Mouse (Mus musculus) T-helper 1 cell (primary cell): ENCODE results near the gene Gfi1b.

ENCODE experiments used
- in situ Hi-C: fragments of 300-600 bp; cut with MboI, MseI; formaldehyde crosslinking; loops from one replicate; pipeline ENCODE4 v1.15.1; 2025; ENCODE audit warnings: high pct_unique_total_duplicates

The Gfi1b gene

DNA sequence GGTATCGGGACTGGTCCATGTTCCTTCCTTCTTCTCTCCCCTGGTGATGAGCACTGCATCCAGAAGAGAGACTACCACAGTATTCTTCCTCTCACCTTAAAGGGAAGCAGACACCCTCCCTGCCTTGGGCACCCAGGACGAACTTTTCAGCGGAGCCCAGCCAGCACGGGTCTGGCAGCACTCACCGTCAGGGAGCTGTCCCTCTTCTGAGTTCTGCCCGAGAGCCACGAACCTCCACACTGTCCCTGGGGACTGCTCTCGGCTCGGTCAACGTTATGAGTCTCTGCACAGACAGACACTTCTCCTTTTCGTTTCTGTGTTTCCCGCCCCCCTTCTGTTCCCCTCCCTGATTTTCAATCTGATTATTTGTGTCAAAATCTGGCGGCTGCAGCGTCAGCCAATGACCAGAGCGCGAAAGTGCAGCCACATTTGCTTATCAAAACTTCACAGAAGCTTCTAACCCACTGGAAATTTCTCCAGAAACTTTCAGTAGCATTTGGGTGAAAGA, at the start of gene Gfi1b:
Gfi1b (minus strand) TSS at position 319 of the 508 bp plus-strand sequence.
- in situ Hi-C loops, result no loop called here

DNA sequence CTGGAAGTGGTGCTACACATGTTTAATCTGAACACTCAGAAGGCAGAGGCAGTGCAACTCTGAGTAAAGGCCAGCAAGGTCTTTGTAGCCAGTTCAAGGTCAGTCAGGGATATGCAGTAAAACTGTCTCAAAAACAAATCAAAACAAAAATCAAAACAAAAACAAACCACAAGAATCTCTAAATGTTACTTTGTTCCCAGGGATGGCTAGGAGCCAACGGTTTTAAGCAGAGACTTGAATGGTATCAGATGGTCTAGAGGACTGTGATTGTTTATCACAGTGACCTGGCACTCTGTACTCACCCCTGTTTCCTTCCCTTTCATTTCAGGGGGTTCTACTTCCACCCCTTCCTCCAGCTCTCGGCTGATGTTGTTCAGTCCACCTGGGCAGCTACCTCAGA, 49.7 kb upstream of the Gfi1b start:
- in situ Hi-C loops, result no loop called here

- in situ Hi-C loops, result no loop called here
Observed at GRCm38 (mm10) chr2:28665818-28666217, 44.0 kb upstream of the Gfi1b start.

DNA sequence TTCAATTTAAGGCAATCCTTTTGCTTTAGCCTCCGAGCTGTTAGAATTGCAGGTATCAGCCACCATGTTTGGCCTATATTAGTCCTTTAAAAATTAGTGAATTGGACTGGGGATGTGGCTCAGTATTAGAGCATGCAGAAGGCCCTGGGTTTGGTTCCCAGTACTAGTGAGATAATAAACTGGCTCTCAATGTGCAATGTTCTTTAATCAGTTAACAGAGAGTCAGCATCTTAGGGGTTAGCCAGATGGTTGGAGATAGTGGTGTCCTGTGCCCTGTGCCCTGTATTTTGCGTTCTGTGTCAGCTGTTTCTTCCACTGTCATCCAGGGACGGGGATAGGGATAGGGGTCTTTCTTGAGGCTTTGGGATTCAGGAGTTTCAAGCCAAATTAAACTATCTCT, 41.1 kb upstream of the Gfi1b start:
- in situ Hi-C loops, result no loop called here

DNA sequence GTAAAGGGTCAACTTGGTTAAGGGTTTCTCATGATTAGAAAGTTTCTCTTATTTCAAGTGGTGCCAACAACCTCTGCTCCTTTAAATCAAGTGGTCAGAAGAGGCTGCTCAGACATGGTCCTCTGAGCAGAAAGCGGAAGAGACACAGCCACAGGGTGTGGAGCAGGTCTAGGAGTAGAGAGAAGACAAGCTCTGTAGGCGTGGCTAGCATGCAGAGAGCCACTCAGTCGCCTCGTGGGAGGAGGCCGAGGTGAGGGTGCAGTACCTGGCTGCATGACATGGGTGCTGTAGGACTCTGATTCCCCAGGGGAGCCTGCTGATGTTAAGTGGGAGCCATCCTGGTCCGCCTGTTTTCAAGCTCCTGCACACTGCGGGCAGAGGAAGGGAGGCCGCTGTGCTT, 34.4 kb upstream of the Gfi1b start:
- in situ Hi-C loops, result no loop called here

DNA sequence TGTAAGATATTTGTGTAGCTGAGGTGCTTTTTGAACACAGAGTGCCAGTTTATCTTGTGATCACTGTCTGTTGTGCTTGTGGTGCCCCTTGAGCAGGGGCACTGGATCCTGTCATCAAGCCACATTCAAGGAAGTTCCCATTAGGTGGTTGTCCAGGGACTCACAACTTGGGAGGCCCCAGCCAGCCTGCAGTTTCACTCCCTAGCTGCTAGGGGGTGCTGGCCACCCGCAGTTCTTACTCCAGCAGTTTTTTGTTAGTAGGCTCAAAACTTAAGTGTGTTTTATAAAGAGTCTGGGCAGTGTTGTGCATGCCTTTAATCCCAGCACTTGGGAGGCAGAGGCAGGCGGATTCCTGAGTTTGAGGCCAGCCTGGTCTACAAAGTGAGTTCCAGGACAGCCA, 32.5 kb upstream of the Gfi1b start:
- in situ Hi-C loops, result no loop called here

DNA sequence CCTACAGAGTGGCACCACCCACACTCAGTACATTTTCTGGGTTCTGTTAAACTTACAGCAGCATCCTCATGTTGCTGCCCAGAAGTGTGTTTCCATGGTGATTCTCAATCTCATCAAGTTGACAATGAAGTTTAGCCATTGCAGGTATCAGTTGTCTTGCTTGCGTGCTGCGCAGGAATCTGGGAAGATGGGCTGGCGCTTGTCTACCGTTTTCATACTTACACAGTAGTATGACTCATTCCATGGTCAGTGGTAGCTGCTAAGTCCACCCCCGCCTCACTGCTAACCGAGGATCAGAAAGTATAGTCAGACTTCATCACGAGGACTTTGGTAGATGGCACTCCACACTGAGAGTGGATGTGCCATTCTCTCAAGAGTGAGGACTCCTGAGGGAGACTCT, 31.6 kb upstream of the Gfi1b start:
- in situ Hi-C loops, result no loop called here

DNA sequence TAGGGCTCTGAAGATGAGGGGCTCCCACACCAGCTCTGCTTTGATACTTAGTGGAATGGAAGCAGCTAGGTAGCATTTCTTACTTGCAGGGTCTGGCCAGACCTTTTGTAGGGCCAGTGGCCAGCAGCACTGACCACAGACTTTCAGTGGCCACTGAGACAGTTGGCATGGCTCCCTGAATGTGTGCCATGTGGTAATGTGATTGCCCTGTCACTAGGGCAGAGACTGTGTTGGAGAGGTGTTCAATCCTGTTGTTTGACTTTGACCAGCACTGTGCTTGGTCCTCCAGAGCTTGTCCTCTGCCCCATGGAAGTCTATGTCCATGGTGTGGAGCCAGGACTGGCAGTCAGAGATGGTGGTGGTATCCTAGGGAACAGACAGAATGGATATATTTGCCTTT, 28.7 kb upstream of the Gfi1b start:
- in situ Hi-C loops, result no loop called here

DNA sequence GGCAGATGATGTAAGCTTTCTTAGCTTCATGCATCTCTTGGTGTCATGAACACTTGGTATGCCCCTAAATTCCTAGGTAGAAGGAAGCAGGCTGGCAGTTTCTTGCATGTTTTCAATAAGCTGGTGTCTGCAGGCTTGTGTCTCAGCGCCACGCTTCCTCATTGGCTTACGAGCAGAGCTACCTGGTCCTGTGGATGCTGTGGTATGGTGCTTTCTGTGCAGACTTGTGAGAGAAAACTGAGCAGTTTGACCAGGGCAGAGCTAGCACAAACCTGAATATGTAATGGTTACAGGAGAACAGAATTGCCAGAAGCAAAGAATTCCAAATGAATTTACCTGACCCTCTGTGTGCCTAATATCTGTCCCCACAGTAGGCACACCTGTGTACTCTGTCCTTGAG, 21.3 kb upstream of the Gfi1b start:
- in situ Hi-C loops, result no loop called here

DNA sequence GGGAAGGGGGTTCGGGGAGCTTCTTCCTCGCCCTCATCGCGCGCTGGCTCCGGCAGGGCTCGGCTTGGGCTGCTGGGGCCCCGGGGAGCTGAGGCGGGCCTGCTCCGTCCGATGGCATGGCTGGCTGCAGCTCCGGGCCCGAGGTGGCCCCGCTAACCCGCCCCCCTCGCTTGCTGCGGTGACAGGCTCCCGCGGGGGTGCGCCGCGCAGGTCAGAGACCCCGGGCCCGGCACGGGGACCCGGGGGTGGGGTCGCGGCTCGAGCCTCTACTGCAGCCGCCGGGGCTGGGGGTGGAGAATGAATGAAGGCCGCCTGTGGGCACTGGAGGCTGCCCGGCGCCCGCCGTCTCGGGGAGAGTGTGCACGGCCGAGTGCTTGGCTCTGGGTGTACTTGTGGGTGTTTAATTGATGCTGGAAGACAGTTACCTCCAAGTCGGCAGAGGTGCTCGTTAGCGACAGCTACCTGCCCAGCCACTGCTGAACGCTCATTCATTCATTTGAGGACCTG, 19.7 kb upstream of the Gfi1b start:
- in situ Hi-C loops, result no loop called here

GRCm38 (mm10) chr2:28640461-28641424, 19.0 kb upstream of the Gfi1b start, which contains the start of gene Tsc1:
Tsc1 (plus strand) TSS chr2:28641228.
- in situ Hi-C loops, result no loop called here

DNA sequence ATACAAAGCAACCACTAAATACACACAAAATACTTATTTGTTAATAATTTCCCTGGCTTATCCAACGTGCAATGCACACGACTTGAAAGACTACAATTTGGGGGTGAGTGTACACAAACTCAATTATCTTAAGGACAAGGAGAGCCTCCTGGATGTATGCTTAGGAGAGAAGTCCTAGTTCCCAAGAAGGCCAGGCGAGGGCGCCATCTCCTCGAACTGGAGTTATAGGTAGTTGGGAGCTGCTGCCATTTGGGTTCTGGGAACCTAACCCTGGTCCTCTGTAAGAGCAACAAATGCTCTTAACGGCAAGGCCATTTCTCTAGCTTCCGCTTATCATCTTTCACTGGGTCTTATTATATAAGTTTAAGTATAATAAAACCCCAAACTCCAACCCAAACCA, 18.0 kb upstream of the Gfi1b start:
- in situ Hi-C loops, result no loop called here

- in situ Hi-C loops, result no loop called here
Observed at GRCm38 (mm10) chr2:28638886-28639285, 17.1 kb upstream of the Gfi1b start.

GRCm38 (mm10) chr2:28638352-28638751, 16.6 kb upstream of the Gfi1b start:
- in situ Hi-C loops, result no loop called here

- in situ Hi-C loops, result no loop called here
Observed at GRCm38 (mm10) chr2:28637106-28637845, 15.5 kb upstream of the Gfi1b start.

- in situ Hi-C loops, result no loop called here
Observed at GRCm38 (mm10) chr2:28635199-28635598, 13.4 kb upstream of the Gfi1b start.

DNA sequence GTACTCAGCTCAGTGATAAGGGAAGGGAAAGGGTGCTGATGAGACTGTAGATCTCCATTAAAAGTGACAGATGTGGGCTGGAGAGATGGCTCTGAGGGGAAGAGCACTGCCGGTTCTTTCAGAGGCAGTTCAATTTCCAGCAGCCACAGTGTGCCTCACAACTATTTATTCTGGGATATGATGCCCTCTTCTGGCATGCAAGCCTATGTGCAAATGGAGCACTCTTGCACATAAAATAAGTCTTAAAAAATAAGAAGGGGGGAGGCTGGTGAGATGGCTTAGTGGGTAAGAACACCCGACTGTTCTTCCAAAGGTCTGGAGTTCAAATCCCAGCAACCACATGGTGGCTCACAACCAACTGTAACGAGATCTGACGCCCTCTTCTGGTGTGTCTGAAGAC, 11.4 kb upstream of the Gfi1b start:
- in situ Hi-C loops, result no loop called here

DNA sequence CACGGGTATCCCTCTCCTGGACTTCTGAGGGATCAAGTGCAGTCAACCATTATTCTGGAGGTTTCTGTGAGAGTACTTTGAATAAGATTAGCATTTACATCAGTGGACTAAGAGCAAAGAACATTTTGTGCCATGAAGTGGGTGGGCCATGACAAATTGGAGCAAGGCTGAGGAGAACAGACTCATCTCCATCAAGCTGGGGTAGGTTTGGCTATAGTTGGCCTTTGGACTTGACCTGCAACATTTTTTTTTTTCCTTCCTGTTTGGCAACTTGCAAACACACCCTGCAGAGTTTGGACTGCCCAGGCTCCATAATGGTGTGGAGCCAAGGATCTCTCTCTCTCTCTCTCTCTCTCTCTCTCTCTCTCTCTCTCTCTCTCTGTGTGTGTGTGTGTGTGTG, 10.8 kb upstream of the Gfi1b start:
- in situ Hi-C loops, result no loop called here

DNA sequence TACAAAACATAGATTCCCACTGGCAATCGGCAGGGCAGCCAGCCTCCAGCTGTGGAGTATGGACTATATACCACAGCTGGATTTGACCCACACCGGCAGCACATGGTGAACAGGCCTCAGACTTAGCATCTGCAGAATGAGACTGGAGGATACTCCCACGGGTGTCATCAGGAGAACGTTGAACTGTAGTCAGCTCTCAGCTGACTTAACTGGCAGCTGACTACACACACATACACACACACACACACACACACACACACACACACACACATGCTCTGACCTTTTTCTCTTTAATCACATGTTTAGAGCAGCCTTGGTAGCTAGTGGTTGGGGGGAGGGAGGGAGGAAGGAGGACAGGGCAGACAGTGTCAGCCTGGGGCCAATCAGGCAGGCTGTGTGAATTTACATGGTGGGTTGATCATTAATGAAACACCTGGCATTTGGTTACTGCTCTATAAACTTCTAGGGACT, 8.2 kb upstream of the Gfi1b start:
- in situ Hi-C loops, result loop anchor here (5.0 kb wide), 1 partner anchor 38 kb away; no protein-coding TSS in a partner anchor

- in situ Hi-C loops, result loop anchor here (5.0 kb wide), 1 partner anchor 36 kb away; no protein-coding TSS in a partner anchor
Observed at GRCm38 (mm10) chr2:28628053-28628452, 6.3 kb upstream of the Gfi1b start.

DNA sequence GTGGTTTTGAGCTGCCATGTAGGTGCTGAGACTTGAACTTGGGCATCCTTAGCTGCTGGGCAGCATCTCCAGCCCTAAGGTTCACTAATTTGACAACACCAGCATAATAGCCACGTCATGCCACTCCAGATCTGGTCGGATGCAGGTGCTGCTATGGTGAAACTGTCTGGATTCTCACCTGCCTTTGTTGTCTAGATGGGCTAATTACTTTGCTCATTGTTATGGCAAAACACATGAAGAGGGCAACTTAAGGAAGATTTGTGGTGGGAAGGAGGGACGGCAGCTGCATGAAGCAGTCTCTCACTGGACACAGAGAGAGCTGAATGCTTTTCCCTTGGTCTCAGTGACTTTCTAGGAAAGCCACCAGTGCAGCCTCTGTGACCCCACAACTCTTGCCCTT, 4.3 kb upstream of the Gfi1b start:
- in situ Hi-C loops, result loop anchor here (5.0 kb wide), 1 partner anchor 34 kb away; no protein-coding TSS in a partner anchor

GRCm38 (mm10) chr2:28624870-28625269, 3.1 kb upstream of the Gfi1b start:
- in situ Hi-C loops, result loop anchor here (5.0 kb wide), 1 partner anchor 33 kb away; no protein-coding TSS in a partner anchor
